Mouse (Mus musculus) brain, embryonic 14.5 days (tissue): ENCODE results near the gene Adar.
"Not testable (repeated sequence)": the region's sequence is repeated elsewhere in the genome, so short reads cannot be mapped to it uniquely, and the experiment has no call there.

Source experiments
- CTCF ChIP-seq: fragments of 200-500 bp; IDR thresholded peaks from 2 replicates; pipeline ENCODE4 v1.5.1; 2012; ENCODE audit warnings: inconsistent platforms, mild to moderate bottlenecking, moderate library complexity, borderline replicate concordance; ENCODE audit not compliant: insufficient read depth, insufficient read length; ENCODE audit errors: extremely low read depth
- POLR2A ChIP-seq: fragments of 200-500 bp; IDR thresholded peaks from 2 replicates; pipeline ENCODE4 v1.6.1; 2012; ENCODE audit warnings: mild to moderate bottlenecking, inconsistent platforms, borderline replicate concordance; ENCODE audit not compliant: poor library complexity, insufficient read depth, insufficient read length, severe bottlenecking; ENCODE audit errors: extremely low read depth

DNA sequence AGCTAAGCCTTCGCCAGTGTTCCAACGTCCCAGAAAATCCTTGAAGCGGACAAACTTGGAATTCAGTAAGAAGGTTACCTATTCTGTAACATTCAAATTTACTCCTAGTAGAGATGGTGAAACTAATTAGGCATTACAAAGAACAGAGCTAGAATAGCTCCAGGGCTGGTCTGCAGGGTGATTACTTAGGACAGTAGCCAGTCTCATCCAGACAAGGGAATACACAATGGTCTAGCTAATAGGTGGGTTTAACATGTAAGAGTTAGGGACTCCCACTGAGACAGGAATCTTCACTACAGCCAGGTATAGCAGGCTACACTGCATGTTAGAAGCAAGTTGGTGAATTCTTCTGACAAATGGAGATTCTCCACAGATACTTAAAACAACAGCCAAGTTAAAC lies 85.3 kb downstream of the Adar start:
- TF ChIP-seq CTCF, POLR2A: not testable (repeated sequence)
